Mouse (Mus musculus): ENCODE measurements at regions not wholly inside any gene's neighbourhood (a gene's known extent, or its start where the extent isn't known, plus 50 kb on each side); places are given as distances from the start of the nearest gene placed in this dataset.

DNA sequence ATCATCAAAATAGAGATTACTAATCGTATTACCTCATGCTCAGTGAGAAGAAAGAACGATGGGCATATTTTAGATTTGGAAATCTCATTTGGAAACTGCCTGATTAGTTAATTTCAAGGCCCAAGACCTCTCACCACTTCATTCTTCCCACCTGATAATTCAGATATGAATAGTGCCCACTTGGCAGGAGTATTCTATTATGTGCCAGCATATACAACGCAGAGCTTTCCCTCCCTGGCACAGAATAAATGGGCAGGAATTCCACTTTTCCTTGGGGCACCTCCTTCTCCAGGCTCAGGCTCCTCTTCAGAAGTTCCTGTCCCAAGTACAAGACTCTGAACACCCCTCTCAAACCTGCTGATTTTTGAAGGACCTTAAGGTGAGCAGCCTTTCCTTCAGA, 308.7 kb downstream of the Elavl2 start:
- no peak for TF ChIP-seq GATA4 (IDR thresholded peaks at IDR 0.05; ENCODE audit: insufficient replicate concordance, low read length)

GRCm38 (mm10) chr4:91083950-91084349, 316.6 kb downstream of the Elavl2 start:
- no peak for TF ChIP-seq GATA4 (IDR thresholded peaks at IDR 0.05; ENCODE audit: insufficient replicate concordance, low read length)

GRCm38 (mm10) chr4:91081447-91081846, 319.1 kb downstream of the Elavl2 start:
- TF ChIP-seq GATA4 (IDR thresholded peaks at IDR 0.05; ENCODE audit: insufficient replicate concordance, low read length): no peak

DNA sequence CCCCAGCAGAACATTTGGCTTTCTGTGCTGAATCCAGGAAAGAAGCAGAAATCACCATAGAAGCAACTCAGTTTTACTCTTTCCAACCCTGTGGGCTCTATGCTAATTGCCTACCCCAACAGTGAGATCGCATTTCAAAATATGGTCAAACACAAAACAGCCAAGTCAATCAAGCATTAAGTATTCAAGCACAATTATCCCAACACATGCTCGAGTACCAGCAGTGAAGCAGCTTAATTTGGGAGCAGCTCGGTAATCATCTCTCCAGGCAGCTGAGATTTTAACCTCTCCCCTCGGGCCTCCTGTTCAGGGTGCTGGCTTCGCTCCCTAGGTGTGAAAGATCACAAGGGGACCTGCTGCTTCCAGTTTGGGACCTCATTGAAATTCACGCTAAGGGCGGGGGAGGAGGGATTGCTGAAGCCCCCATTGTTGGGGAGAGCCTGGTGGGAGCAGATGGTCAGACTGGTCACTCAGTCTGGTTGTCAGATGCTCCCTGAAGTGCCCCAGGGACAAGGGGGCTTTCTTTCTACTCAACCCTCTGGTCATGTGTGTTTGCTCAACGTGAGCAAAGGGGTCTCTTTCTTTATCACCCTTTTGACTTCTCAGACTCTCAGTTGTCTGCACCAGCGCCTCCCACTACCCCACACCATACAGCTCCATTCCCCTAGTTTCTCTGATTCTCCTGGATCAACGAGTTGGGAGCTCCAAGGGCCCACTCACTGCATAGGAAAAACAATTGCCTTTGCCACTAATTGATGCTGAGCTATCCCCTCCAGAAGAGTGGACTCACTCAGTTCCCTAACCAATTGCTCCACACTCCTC, 319.8 kb downstream of the Elavl2 start:
- no peak for TF ChIP-seq GATA4 (IDR thresholded peaks at IDR 0.05; ENCODE audit: insufficient replicate concordance, low read length)

DNA sequence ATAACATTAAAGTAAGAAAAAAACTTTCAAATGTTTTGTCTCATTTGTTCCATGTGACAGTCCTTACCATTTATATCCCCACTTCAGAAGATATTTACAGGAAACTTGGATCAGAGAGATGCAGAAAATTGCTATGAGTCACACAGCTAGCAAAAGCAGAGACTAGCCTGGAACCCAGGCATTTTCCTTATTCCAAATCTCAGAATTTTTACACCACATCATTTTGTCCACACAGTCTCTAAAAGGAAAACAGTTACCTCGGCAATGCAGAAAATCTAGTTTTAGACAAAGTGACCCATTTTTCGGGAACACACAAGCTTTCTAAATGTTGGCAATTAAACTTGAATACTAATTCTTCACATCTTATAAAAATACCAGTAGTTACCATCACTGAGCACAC, 329.3 kb downstream of the Elavl2 start:
- no peak for TF ChIP-seq GATA4 (IDR thresholded peaks at IDR 0.05; ENCODE audit: insufficient replicate concordance, low read length)

- TF ChIP-seq GATA4 (IDR thresholded peaks at IDR 0.05; ENCODE audit: insufficient replicate concordance, low read length): no peak
These were observed 339.7 kb downstream of the Elavl2 start for GRCm38 (mm10) chr4:91060933-91061332.

GRCm38 (mm10) chr4:91051913-91052312, 348.7 kb downstream of the Elavl2 start:
- TF ChIP-seq GATA4 (IDR thresholded peaks at IDR 0.05; ENCODE audit: insufficient replicate concordance, low read length): no peak

DNA sequence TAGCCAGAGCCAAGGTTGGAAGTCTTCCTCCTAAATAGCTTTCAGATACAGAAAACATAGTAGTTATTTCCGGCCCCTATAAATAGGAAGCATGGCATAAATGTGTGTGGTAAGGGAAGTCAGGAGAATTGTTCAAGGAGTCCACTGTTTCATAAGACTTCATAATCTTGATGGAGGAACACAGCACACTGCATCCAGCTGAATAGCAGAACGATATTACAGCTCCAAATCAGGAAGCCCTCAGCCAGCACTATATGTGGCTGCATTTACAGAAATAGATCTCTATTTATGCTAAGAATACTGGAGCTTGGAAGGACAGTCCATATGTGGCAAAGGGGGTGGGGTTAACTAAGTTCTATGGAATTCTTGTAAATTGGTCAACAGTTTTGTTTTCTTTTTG, 371.1 kb downstream of the Elavl2 start:
- TF ChIP-seq GATA4 (IDR thresholded peaks at IDR 0.05; ENCODE audit: insufficient replicate concordance, low read length): no peak

DNA sequence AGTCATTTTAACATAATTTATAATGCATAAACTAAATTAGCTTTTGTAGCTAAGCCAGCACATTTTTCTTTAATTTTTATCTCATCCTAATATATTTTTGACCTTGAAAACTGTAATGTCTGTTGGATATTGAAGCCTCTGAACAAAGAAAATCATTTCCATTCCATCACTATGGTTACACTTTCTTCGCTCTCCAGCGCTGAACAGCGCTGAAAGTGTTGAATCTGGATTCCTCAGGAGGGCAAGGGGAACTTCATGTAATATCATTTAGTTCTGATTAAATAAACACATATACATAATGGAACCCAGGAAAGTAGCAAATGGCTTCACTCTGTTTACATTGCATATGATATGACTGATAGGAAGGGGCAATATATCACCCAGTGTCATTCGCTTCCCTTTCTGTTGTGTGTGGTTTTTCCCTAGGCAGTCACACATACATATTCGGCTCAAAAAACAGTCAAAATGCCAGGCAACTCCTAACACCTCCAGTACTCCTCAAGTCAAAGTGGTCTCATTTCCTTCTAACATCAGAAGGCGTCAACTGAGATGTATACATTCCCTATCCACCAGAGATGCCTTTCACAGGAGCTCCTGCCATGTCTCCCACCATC, 372.5 kb downstream of the Elavl2 start:
- no peak for TF ChIP-seq GATA4 (IDR thresholded peaks at IDR 0.05; ENCODE audit: insufficient replicate concordance, low read length)

GRCm38 (mm10) chr4:90996388-90997092, 404.0 kb downstream of the Elavl2 start:
- no peak for TF ChIP-seq GATA4 (IDR thresholded peaks at IDR 0.05; ENCODE audit: insufficient replicate concordance, low read length)

DNA sequence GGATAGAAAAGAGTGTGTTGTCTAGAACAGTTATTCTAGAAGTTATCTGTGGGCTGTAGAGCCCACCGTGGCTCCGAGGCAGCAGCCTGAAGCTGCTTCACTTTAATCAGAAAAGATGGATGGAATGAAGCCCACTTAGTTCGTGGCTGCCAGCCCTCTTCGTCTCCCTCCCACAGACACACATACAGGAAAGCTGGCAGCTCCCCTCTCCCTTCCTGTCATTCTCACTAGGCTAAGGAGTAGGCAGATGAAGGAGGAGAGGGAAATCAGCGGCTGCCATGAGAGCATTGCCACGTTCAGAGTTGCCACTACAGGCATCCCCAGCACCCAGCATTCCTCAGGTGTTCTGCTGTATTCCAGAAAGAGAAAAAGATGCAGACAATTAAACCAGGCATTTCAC, 435.9 kb downstream of the Elavl2 start:
- TF ChIP-seq GATA4 (IDR thresholded peaks at IDR 0.05; ENCODE audit: insufficient replicate concordance, low read length): no peak

GRCm38 (mm10) chr4:90943687-90944385, 456.7 kb downstream of the Elavl2 start:
- TF ChIP-seq GATA4 (IDR thresholded peaks at IDR 0.05; ENCODE audit: insufficient replicate concordance, low read length): no peak

GRCm38 (mm10) chr4:90917312-90918107, 483.1 kb downstream of the Elavl2 start:
- TF ChIP-seq GATA4 (IDR thresholded peaks at IDR 0.05; ENCODE audit: insufficient replicate concordance, low read length): no peak

- TF ChIP-seq GATA4 (IDR thresholded peaks at IDR 0.05; ENCODE audit: insufficient replicate concordance, low read length): no peak
These were observed 494.3 kb downstream of the Elavl2 start for GRCm38 (mm10) chr4:90906311-90906710.

GRCm38 (mm10) chr4:90868209-90868608, 532.4 kb downstream of the Elavl2 start:
- no peak for TF ChIP-seq GATA4 (IDR thresholded peaks at IDR 0.05; ENCODE audit: insufficient replicate concordance, low read length)
